8 mouse cellular contexts compared by ENCODE assay signal in the genomic region with DNA sequence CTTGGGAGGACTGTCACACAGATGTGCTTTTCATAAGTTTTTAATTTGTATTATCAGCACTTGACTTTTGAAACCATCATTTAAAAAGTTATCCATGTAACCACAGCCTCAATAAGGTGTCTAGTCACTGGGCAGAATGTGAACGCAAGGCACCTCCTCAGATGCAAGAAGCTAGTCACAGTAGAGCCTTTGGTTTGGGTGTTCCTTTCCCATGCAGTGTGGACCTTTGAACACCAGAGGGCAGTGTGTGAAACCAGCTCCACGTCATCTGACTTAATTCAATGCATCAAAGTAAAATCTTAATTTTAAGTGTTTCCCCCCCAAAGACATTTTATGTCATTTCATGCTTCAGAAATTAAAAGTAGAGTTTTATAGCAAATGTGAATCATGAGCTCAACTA.
DNase-seq lines count a peak whose midpoint lies in the region; ATAC-seq and TF ChIP-seq lines count a peak whose summit lies in the region.

No protein-coding gene starts in this region.

- H3K4me1 ChIP-seq in lung, embryonic 14.5 days (ENCODE audit: insufficient read depth), result peaks cover 14% of the 10 kb centered on the region

- 14% methylated on average over 2 of the region's 2 CpGs for WGBS in lung, embryonic 14.5 days

- TF ChIP-seq CTCF in lung, embryonic 14.5 days (IDR thresholded peaks at IDR 0.05; ENCODE audit: low read depth), result peak; percentile 87

- no peak for ATAC-seq in lung, embryonic 14.5 days (ENCODE audit: insufficient read depth)

- no peaks in the 10 kb centered on the region for H3K9me3 ChIP-seq in lung, embryonic 14.5 days (ENCODE audit: low read depth, low read length)

- peak; percentile 82 for DNase-seq in 3T3-L1 (ENCODE audit: low read depth, low spot score)
- peak; percentile 61 for DNase-seq in Muller cell, postnatal 12 days (ENCODE audit: inconsistent ontology term)
- DNase-seq in cerebellum, adult 9-11 months, result peak; percentile 63
- peak; percentile 65 for DNase-seq in gastrocnemius, adult 18-20 months (ENCODE audit: low spot score)
- peak; percentile 86 for DNase-seq in kidney, postnatal 4 days
- DNase-seq in lung, embryonic 14.5 days, result peak; percentile 90
- DNase-seq in retina, adult 2 months (ENCODE audit: low read depth, low spot score), result peak; percentile 32
- DNase-seq in thymus, postnatal 4 days, result peak; percentile 86

- no peaks in the 10 kb centered on the region for H3K27me3 ChIP-seq in lung, embryonic 14.5 days (ENCODE audit: insufficient read depth, low read length)

- no peak overlapping the region for H3K4me2 ChIP-seq in lung, embryonic 14.5 days

- H3K4me3 ChIP-seq in lung, embryonic 14.5 days (ENCODE audit: low read depth, low read length), result no peak overlapping the region

- H3K36me3 ChIP-seq in lung, embryonic 14.5 days (ENCODE audit: insufficient read depth), result no peaks in the 10 kb centered on the region

- no peak overlapping the region for H3K9ac ChIP-seq in lung, embryonic 14.5 days

- H3K27ac ChIP-seq in lung, embryonic 14.5 days (ENCODE audit: low read depth), result no peak overlapping the region

Comparison
In these comparisons a context has a peak if more than half of its experiments do, and no peak if none do; other contexts are left out.
1. DNase-seq: peak in every context shown above with its lines; median percentile 90 in lung, embryonic 14.5 days; 86 in kidney, postnatal 4 days; 86 in thymus, postnatal 4 days; 82 in 3T3-L1; 65 in gastrocnemius, adult 18-20 months; 63 in cerebellum, adult 9-11 months; 61 in Muller cell, postnatal 12 days; 32 in retina, adult 2 months.